Mouse (Mus musculus): ENCODE measurements at regions not wholly inside any gene's neighbourhood (a gene's known extent, or its start where the extent isn't known, plus 50 kb on each side); places are given as distances from the start of the nearest gene placed in this dataset.

DNA sequence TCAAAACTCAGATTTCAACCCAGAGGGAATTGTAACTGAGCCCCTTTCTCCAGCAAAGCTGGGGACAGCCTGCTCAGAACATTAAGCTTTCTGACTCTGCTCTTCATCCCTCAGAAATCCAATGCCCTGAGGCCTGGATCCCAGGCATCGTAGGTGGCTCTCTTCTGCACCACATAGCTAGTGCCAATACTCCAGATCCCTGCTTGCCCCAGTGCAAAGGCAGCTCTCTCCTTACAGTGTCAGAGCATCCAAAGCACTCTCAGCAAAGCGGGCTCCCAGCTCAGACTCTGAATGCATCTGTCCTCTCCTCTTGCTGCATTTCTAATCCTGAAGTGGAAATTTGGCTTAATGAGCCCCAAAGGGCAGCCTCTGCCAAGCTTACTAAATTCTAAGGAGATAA lies 59.4 kb upstream of the Ddit4l start:
- no peak for DNase-seq (ENCODE audit: low spot score in 2 of 2)

GRCm38 (mm10) chr3:137563541-137564080 lies 57.8 kb upstream of the Ddit4l start:
- no peak for DNase-seq (ENCODE audit: low spot score in 2 of 2)

DNA sequence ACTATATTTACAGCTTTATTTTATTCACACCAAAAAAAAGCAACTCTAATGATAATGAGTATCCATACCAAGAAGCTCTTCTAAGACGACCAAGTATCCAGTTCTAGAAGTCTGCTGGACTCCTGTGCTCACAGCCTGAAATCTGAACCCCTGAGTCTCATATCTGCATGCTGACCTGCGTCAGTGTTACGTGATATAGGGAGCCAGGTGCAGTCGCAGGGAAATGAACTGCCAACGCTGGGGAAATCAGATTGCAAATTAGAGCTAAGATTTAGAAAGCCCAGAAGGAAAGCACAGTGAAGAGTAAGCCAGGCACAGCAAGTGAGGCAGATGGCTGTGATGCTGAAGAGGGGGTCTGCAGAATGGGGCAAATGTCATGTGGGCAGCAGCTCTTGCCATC lies 57.1 kb upstream of the Ddit4l start:
- DNase-seq (ENCODE audit: low spot score in 2 of 2) = peak; percentile 33 to 36

GRCm38 (mm10) chr3:137568580-137569313 lies 52.7 kb upstream of the Ddit4l start:
- no peak for DNase-seq (ENCODE audit: low spot score in 2 of 2)
